Mouse (Mus musculus): Measurements from ENCODE around the gene Sec24d.
"Not testable (repeated sequence)": the region's sequence is repeated elsewhere in the genome, so short reads cannot be mapped to it uniquely, and the experiment has no call there.

Sec24d gene

DNA sequence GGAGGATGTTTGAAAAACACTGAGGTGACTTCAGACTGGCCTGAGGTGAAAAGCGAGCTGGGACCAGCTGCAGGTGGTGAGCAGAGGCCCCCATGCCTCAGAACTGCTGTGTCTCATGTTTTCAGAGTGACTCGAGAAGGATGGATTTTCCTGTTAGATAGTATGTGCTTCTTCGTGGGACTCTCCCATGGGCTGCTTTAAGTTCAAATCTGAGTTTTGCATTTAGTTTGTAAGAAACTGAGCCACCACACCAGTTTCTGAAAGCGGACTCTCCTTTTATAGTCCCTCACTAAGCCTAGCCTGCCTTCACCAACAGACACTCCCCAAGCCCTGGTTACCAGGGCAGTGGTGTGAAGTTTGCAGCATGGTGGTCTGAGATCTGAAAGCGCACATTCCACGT, 70.6 kb downstream of the Sec24d start:
- DNase-seq (ENCODE audit: low read depth): no peak

- DNase-seq (ENCODE audit: low read depth): no peak
These were observed 71.5 kb downstream of the Sec24d start for GRCm38 (mm10) chr3:123338666-123339195.

DNA sequence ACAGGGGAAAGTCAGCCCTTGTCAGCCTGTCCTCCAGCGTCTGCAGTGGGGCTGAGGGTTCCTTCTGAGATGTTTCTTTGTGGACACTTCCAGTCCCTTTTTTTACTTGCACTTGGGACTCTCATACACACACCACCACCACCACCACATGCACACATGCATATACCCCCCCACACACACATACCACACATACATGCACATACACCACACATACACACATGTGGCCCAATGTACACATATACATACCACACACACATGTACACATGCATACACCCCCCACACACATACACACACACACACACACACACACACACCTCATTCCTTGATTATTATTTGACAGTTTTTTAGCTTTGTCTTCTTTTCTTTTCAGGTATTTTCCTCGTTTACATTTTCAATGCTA, 73.8 kb downstream of the Sec24d start:
- DNase-seq (ENCODE audit: low read depth): no peak

- no peak for DNase-seq (ENCODE audit: low read depth)
These were observed 76.4 kb downstream of the Sec24d start for GRCm38 (mm10) chr3:123343690-123344089.

DNA sequence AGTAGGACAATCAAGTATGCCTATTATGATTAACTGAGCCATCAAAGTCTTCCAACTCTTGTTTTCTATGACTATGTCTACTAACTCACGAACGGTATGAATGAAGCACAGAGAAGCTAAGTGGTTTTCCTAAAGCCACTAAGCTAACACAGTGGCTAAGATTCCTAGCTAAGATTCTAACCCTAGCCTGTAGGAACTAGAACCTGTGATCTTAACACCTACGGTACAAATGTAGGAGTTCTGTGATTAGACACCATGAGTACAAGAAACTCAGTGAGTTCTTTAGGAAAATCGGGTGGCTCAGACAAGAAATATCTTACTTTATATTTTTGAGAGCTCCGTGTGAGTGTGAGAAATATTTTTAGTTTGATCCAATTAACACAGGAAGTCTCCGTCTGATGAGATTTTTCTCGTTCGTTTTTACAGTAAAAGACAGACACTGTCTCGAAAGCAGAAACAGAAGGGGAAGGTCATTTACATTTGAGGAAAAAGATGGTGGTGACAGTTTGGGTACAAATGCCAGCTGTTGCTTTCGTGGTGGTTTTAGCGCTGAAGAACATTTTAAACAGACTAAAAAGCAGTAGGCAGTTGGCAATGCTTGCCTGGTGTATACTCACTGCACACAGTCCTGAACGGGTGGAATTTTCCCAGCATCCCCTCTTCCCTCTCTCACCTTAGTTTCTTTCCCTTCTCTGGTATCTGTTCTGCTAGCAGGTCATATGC, 81.0 kb downstream of the Sec24d start:
- DNase-seq (ENCODE audit: low read depth): no peak

GRCm38 (mm10) chr3:123350602-123351001, 83.3 kb downstream of the Sec24d start:
- no peak for DNase-seq (ENCODE audit: low read depth)

DNA sequence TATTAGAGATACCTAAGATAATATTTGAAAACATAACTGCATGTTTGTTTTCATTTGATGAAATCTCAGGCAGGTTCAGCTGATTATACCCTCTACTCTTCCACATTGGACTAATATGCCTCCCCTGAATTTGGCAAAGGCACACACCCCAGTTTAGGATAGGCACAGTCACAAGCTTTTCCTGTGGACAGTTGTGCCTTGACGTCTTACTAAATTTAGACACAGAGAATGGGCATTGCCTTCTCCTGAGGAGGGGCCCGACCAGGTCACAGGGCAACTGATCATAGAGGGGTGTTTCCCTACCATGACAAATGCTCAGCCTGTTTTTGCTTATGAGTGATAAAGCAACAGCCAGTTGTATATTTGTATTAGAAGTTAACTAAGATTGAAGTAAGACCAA, 84.3 kb downstream of the Sec24d start:
- no peak for DNase-seq (ENCODE audit: low read depth)

- peak; percentile 73 for DNase-seq (ENCODE audit: low read depth)
These were observed 85.9 kb downstream of the Sec24d start for GRCm38 (mm10) chr3:123353183-123353582.

DNA sequence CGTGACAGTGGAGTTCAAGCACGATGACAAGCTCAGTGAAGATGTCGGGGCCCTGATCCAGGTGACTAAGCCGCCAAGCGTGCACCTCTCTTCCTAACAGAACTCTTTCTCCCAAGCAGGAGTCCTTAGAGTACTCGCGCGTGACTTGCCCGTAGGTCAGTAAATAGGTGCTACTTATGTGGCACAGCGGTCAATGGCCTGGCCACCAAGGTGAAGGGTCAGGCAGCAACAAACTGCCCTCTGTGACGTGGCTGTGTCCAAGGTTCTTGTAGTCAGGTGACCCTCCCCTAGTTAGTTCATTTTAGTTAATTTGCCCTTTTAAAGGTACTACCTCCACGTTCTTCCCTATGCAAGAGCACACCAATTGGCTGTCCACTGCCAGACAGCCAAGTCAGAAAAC, 86.4 kb downstream of the Sec24d start:
- no peak for DNase-seq (ENCODE audit: low read depth)

- DNase-seq (ENCODE audit: low read depth): no peak
These were observed 87.1 kb downstream of the Sec24d start for GRCm38 (mm10) chr3:123354388-123354787.

DNA sequence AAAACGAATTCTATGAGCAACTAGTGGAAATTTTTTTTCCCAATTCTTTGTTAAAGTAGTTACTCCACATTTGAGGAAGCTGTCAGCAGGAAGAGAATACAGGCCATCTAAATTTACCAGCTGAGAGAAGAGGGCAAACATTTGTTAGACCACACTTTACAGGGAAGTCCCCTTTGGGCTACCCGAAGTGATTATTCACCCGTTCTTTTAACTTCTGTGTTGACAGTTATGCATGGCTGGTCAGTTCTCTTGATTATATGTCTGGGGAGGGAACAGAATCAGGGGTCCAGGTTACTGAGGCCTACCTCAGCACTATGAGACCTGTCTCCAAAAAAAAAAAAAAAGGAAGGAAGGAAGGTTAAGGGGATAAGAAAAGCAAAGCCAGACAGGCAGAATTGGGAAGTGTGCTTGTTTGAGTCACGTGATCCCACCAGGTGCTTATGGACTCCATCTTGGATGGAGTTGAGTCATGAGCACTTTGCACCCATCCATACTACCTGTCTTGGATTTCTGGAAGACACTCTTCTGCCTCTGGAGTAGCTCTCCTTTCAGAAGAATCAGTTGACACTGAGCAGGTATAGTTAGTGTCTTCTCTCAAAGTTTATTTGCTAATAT, 89.2 kb downstream of the Sec24d start:
- no peak for DNase-seq (ENCODE audit: low read depth)

DNA sequence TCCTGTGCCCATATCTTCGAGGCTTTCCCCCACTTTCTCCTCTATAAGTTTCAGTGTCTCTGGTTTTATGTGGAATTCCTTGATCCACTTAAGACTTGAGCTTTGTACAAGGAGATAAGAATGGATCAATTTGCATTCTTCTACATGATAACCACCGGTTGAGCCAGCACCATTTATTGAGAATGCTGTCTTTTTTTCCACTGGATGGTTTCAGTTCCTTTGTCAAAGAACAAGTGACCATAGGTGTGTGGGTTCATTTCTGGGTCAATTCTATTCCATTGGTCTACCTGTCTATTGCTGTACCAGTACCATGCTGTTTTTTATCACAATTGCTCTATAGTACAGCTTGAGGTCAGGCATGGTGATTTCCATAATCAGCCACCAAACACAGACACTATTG, 99.6 kb downstream of the Sec24d start:
- DNase-seq (ENCODE audit: low read depth): not testable (repeated sequence)

DNA sequence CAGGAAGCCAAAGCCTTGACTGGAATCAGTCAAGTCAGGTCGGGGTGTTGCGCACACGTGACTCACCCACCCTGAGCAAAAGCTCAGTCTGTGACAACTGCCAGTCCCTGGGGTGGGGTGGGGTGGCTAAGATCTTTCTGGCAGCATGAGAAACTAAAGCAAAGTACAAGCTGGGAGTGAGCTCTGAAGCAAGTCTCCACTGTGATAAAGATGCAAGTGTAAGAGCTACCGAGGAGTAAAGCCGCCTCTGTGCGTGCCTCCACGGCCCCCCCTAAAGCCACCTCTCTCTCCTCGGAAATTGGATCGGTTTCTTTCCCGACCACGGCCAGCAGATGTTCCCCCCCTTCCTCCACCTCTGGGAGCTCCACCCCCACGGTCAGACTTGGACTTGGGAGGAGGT, 101.9 kb downstream of the Sec24d start:
- no peak for DNase-seq (ENCODE audit: low read depth)

DNA sequence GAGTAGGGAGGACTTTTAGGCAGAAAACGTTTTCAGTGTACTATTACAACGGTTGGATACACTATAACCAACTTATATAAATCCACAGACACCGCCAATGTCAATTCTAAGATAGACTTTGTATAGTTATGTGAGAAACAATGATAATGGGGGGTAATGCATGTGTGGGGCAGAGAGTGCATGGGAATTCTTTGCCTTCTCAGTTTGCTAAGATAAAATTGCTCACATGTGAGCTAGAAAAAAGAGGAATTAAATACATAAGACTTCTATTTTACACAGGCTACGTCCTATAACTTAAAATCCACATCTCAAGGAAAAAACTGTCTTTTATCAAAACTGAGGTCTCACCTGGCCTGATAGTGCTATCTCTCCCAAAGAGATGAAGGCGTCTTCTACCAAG, 103.7 kb downstream of the Sec24d start:
- DNase-seq (ENCODE audit: low read depth): no peak

GRCm38 (mm10) chr3:123371766-123372535, 104.7 kb downstream of the Sec24d start:
- DNase-seq (ENCODE audit: low read depth): no peak

DNA sequence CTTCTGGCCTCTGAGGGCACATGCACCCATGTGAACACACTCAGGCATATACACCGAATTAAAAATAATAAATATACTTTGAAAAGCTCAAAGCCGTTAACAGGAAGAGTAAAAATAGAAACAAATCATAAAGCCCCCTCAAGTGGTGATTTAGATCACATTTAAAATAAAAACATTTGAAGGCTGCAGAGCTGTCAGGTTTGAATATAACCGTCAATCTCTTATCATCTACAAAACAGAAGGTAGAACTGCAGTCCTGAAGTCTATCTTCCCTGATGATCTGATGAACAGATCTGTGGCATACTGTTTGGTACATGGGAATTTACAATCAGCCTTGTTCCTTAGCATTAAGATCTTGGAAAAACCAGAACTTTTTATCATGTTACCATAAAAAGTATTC, 109.3 kb downstream of the Sec24d start:
- no peak for DNase-seq (ENCODE audit: low read depth)

DNA sequence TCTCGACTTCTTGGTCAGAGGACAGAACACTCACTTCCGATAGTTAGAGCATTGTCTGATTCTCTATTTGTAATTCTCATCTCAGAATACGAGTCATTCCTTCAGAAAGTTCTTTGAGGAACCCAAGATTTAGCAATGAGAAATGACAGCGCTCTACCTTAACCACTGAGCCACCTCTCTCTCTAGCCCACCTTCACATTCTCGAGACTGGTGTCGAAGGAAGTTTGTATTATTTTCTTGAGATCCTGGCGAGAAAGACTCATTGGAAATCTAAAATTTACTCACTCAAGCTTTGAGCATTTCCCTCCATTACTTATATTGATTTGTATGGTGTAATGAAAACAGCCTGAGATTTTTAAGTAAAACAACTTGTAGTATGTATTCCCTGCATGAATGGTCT, 117.2 kb downstream of the Sec24d start:
- DNase-seq (ENCODE audit: low read depth): no peak

DNA sequence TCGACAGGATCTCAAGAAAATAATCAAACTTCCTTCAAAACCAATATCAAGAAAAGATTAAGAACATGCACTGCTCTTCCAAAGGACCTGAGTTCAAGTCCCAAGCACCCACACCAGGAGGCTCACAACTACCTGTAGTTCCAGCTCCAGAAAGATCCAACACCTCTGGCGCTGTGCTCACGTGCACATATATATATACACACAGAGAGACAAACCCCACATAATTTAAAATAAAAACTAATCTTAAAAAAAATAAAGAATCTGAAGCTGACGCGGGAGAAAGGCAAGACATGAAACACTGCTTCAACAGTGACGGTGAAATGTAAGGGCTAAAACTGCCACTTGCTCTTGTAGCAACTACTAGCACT, 117.8 kb downstream of the Sec24d start:
- no peak for DNase-seq (ENCODE audit: low read depth)

- peak; percentile 98 for DNase-seq (ENCODE audit: low read depth)
These were observed 118.4 kb downstream of the Sec24d start, which contains the start of gene Mettl14 for GRCm38 (mm10) chr3:123385486-123386156. Gene Mettl14 (minus strand): TSS chr3:123386108.

GRCm38 (mm10) chr3:123386157-123386780, 119.0 kb downstream of the Sec24d start:
- DNase-seq (ENCODE audit: low read depth): not testable (repeated sequence)

- DNase-seq (ENCODE audit: low read depth): no peak
These were observed 123.9 kb downstream of the Sec24d start for GRCm38 (mm10) chr3:123391180-123391579.

- no peak for DNase-seq (ENCODE audit: low read depth)
These were observed 128.4 kb downstream of the Sec24d start for GRCm38 (mm10) chr3:123395611-123396010.

Data from naive thymus-derived CD4-positive, alpha-beta T cell, adult 2 months (primary cell).